Mouse (Mus musculus) forebrain, embryonic 11.5 days (tissue): ENCODE data around the gene Meis2. TPM values are rescaled to one million over a fixed set of nuclear protein-coding genes. Genes with fewer than 3 reads are reported as not detected.

Experiments
- ATAC-seq: fragments of 200-750 bp; cut with Nextera tagmentation; replicated peaks from 2 replicates; pipeline ENCODE4 v1.8.0; 2017; ENCODE audit warnings: moderate TSS enrichment; ENCODE audit not compliant: low FRiP score
- DNase-seq: peaks from one replicate; pipeline ENCODE4 v3.0.0-alpha.2; 2017; ENCODE audit warnings: low spot score
- H3K27ac ChIP-seq: fragments of 300-500 bp; sonication (generic); 2 replicates; pipeline ENCODE4 v1.5.1; 2014; ENCODE audit warnings: low read depth, low read length
- H3K27me3 ChIP-seq: fragments of 300-500 bp; sonication (generic); 2 replicates; pipeline ENCODE4 v1.6.1; 2014; ENCODE audit warnings: mild to moderate bottlenecking, low read length, mixed read lengths; ENCODE audit not compliant: control insufficient read depth, insufficient read depth
- H3K36me3 ChIP-seq: fragments of 300-500 bp; sonication (generic); 2 replicates; pipeline ENCODE4 v1.6.1; 2014; ENCODE audit warnings: mild to moderate bottlenecking, low read length, moderate library complexity, mixed read lengths; ENCODE audit not compliant: control insufficient read depth, insufficient read depth
- H3K4me1 ChIP-seq: fragments of 300-500 bp; sonication (generic); replicated peaks from 2 replicates; pipeline ENCODE4 v1.6.1; 2014; ENCODE audit warnings: low read length, mixed read lengths; ENCODE audit not compliant: control insufficient read depth, insufficient read depth
- H3K4me2 ChIP-seq: fragments of 300-500 bp; sonication (generic); 2 replicates; pipeline ENCODE4 v1.6.1; 2014; ENCODE audit warnings: low read depth, mild to moderate bottlenecking, low read length, moderate library complexity, mixed read lengths; ENCODE audit not compliant: severe bottlenecking
- H3K4me3 ChIP-seq: fragments of 300-500 bp; sonication (generic); 2 replicates; pipeline ENCODE4 v1.5.1; 2014; ENCODE audit warnings: low read depth, low read length
- H3K9ac ChIP-seq: fragments of 300-500 bp; sonication (generic); 2 replicates; pipeline ENCODE4 v1.6.1; 2014; ENCODE audit warnings: low read length
- H3K9me3 ChIP-seq: fragments of 300-500 bp; sonication (generic); 2 replicates; pipeline ENCODE4 v1.6.1; 2016; ENCODE audit warnings: low read length, mixed read lengths; ENCODE audit not compliant: control insufficient read depth
- WGBS: fragments of 180-500 bp; shearing (Covaris S2); extraction: QIAGEN DNeasy Blood & Tissue Kit; methylation state at CpG from one replicate; pipeline ENCODE4 v1.1.7; 2014; 5-methylcytosine and 5-hydroxymethylcytosine counted together
- polyA plus RNA-seq: library from polyadenylated mRNA; unstranded; fragments of >200 nt; fragmentation: Nextera tagmentation; extraction: Ambion mirVana; gene quantifications from 2 replicates; pipeline ENCODE4 v1.2.1, GENCODE M21; 2014

Gene Meis2
- polyA plus RNA-seq, 1 experiment from 2014 or later: 77.2 TPM

- WGBS: 20% methylated on average over 9 of the region's 9 CpGs
- no peaks in the 10 kb centered on the region for H3K9me3 ChIP-seq
- DNase-seq (no peak), ATAC-seq (0 out of 2 replicates have a peak, but pooled peaks have one; percentile 64)
- H3K27ac ChIP-seq: no peak overlapping the region
- no peaks in the 10 kb centered on the region for H3K27me3 ChIP-seq
- peak overlapping the region; percentile 8; the same call in 1 of the 2 replicates for H3K4me2 ChIP-seq
- no peak overlapping the region for H3K4me3 ChIP-seq
- no peaks in the 10 kb centered on the region for H3K36me3 ChIP-seq
- peaks cover 8% of the 10 kb centered on the region; the same call in 1 of the 2 replicates for H3K4me1 ChIP-seq
- no peak overlapping the region for H3K9ac ChIP-seq
Measured at GRCm38 (mm10) chr2:115884184-115884583, 181.5 kb downstream of the Meis2 start.

GRCm38 (mm10) chr2:115883520-115883919 lies 182.1 kb downstream of the Meis2 start:
- H3K27ac ChIP-seq: no peak overlapping the region
- no peak overlapping the region for H3K4me3 ChIP-seq
- WGBS: 73% methylated on average over 10 of the region's 10 CpGs

GRCm38 (mm10) chr2:115875802-115876531 lies 189.7 kb downstream of the Meis2 start:
- Histone ChIP-seq H3K4me2 (no peak overlapping the region), H3K9me3 (no peaks in the 10 kb centered on the region), H3K4me1 (0 out of 2 replicates have a peak, but pooled peaks cover 2% of the 10 kb centered on the region), H3K36me3 (no peaks in the 10 kb centered on the region), H3K4me3 (no peak overlapping the region), H3K9ac (no peak overlapping the region), H3K27ac (no peak overlapping the region), H3K27me3 (no peaks in the 10 kb centered on the region)
- no peak for DNase-seq
- WGBS: 77% methylated on average over 8 of the region's 8 CpGs
- ATAC-seq: no peak

More at GRCm38 (mm10) chr2:115883520-115883919, 182.1 kb downstream of the Meis2 start:
- Histone ChIP-seq H3K9ac (no peak overlapping the region), H3K9me3 (no peaks in the 10 kb centered on the region), H3K27me3 (no peaks in the 10 kb centered on the region), H3K4me1 (peaks cover 8% of the 10 kb centered on the region; the same call in 1 of the 2 replicates), H3K4me2 (no peak overlapping the region), H3K36me3 (no peaks in the 10 kb centered on the region)
- DNase-seq (no peak), ATAC-seq (no peak)

GRCm38 (mm10) chr2:115872851-115873250 lies 192.8 kb downstream of the Meis2 start:
- H3K4me1 ChIP-seq: peaks cover 6% of the 10 kb centered on the region; the same call in 1 of the 2 replicates
- no peak overlapping the region for H3K27ac ChIP-seq
- DNase-seq (no peak), ATAC-seq (no peak)
- no peaks in the 10 kb centered on the region for H3K9me3 ChIP-seq
- H3K4me3 ChIP-seq: no peak overlapping the region
- H3K9ac ChIP-seq: no peak overlapping the region
- WGBS: 18% methylated on average over 2 of the region's 2 CpGs
- H3K4me2 ChIP-seq: no peak overlapping the region
- no peaks in the 10 kb centered on the region for H3K36me3 ChIP-seq
- no peaks in the 10 kb centered on the region for H3K27me3 ChIP-seq

GRCm38 (mm10) chr2:115869966-115870365 lies 195.7 kb downstream of the Meis2 start:
- no peak for ATAC-seq
- Histone ChIP-seq H3K27me3 (no peaks in the 10 kb centered on the region), H3K4me3 (no peak overlapping the region), H3K36me3 (no peaks in the 10 kb centered on the region; the same call in 1 of the 2 replicates), H3K4me2 (no peak overlapping the region), H3K9ac (no peak overlapping the region), H3K9me3 (no peaks in the 10 kb centered on the region), H3K4me1 (peaks cover 6% of the 10 kb centered on the region; the same call in 1 of the 2 replicates), H3K27ac (no peak overlapping the region)
- no peak for DNase-seq
- 33% methylated on average over 2 of the region's 2 CpGs for WGBS

GRCm38 (mm10) chr2:115860600-115861347 lies 204.9 kb downstream of the Meis2 start:
- peak; percentile 68 for DNase-seq
- no peak for ATAC-seq
- Histone ChIP-seq H3K27ac (peak overlapping the region; percentile 9; the same call in 1 of the 2 replicates), H3K4me3 (peak overlapping the region; percentile 22), H3K4me1 (peaks cover 21% of the 10 kb centered on the region), H3K9me3 (no peaks in the 10 kb centered on the region), H3K36me3 (no peaks in the 10 kb centered on the region; the same call in 1 of the 2 replicates), H3K4me2 (peak overlapping the region; percentile 60), H3K9ac (peak overlapping the region; percentile 48), H3K27me3 (peaks cover 3% of the 10 kb centered on the region; the same call in 1 of the 2 replicates)
- 3% methylated on average over 25 of the region's 25 CpGs for WGBS

GRCm38 (mm10) chr2:115860141-115860480 lies 205.5 kb downstream of the Meis2 start:
- DNase-seq (peak; percentile 61), ATAC-seq (no peak)
- Histone ChIP-seq H3K4me1 (peaks cover 21% of the 10 kb centered on the region), H3K27ac (peak overlapping the region; percentile 50; the same call in 1 of the 2 replicates), H3K4me3 (peak overlapping the region; percentile 22), H3K36me3 (no peaks in the 10 kb centered on the region; the same call in 1 of the 2 replicates), H3K9ac (peak overlapping the region; percentile 48), H3K4me2 (peak overlapping the region; percentile 60), H3K9me3 (no peaks in the 10 kb centered on the region), H3K27me3 (peaks cover 3% of the 10 kb centered on the region; the same call in 1 of the 2 replicates)
- WGBS: 0% methylated on average over 15 of the region's 15 CpGs

GRCm38 (mm10) chr2:115859371-115860140 lies 206.1 kb downstream of the Meis2 start:
- peak overlapping the region; percentile 48 for H3K9ac ChIP-seq
- H3K4me3 ChIP-seq: peak overlapping the region; percentile 22
- peak overlapping the region; percentile 50 for H3K27ac ChIP-seq
- peaks cover 25% of the 10 kb centered on the region for H3K4me1 ChIP-seq
- DNase-seq: peak; percentile 84
- peak; percentile 58 for ATAC-seq
- H3K27me3 ChIP-seq: peaks cover 6% of the 10 kb centered on the region; the same call in 1 of the 2 replicates
- peak overlapping the region; percentile 60 for H3K4me2 ChIP-seq
- WGBS: under 1% methylated on average over 27 of the region's 27 CpGs
- H3K9me3 ChIP-seq: no peaks in the 10 kb centered on the region
- no peaks in the 10 kb centered on the region; the same call in 1 of the 2 replicates for H3K36me3 ChIP-seq
